Mouse (Mus musculus): ENCODE data around the gene Jag2. TPM values are rescaled to one million over a fixed set of nuclear protein-coding genes. Genes with fewer than 3 reads are reported as not detected.

The Jag2 gene
- total RNA-seq, 1 experiment from 2014 or later = 18.6 TPM

GRCm38 (mm10) chr12:112868178-112869087, 61.1 kb downstream of the Jag2 start, which contains the start of gene Gpr132:
Gpr132 (minus strand) TSS chr12:112868228.
- peak; percentile 45 for DNase-seq

DNA sequence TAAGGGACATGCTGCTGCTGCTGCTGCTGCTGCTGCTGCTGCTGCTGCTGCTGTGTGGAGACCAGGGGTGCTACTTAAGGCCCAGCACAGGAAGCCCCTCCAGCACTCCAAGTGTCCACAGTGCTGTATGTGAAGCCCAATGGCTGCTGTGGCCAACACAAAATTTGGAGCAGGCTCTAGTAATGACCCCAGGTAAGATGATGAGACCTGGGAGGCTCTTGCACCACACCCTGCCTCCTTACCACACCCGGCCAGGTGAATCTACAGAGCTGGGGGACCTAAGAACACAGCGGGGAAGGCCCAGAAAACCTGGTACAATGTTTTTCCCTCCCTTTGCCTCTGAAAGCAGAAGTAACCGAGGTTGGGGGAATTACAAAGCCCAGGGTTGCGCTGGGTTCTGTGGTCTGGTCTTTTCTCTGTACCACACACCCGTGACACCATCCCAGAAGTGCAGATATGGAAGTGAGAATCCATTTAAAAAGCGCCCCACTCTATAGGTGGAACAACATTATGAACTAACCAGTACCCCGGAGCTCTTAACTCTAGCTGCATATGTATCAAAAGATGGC, 62.4 kb downstream of the Jag2 start:
- no peak for DNase-seq

GRCm38 (mm10) chr12:112866467-112867080, 63.0 kb downstream of the Jag2 start:
- DNase-seq = peak; percentile 62

DNA sequence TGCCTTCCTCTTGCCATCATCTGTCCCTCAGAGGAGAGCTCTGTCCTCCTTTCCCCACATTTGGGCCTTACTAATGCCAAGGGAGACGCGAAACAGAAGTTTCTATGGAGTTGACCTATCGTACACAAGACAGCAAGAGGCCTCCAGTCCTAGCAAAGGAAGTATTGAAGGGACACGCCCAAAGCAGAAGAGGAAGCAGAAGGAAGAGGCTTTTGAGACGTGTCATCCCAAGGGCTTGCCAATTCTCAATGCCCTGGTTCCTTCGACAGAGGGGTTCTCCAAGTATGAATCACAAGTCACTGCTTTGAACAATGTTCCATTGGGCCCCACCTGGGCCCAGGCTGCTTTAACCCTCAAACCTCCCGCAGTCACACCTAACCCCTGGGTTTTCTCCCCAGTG, 64.8 kb downstream of the Jag2 start:
- peak; percentile 5 for DNase-seq

DNA sequence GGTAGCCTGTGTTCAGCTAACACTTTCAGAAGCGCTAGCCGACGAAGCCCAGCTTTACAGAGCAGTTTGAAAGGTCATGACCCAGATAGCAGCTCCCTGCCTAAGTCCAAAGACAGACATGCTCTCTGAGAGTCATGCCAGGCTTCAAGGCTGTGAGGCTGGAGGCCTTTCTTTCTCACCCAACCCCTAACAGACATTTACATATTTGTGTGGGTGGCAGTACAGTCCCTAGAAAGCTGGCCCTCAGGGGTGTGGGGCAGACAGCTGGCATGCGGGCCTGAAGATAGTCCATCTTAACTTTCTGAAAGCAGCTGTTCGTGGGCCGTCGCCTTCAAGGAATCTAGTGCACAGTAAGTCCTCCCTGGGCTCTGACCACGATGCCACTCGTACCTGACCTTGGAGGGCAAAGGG, 67.7 kb downstream of the Jag2 start:
- peak; percentile 18 for DNase-seq

DNA sequence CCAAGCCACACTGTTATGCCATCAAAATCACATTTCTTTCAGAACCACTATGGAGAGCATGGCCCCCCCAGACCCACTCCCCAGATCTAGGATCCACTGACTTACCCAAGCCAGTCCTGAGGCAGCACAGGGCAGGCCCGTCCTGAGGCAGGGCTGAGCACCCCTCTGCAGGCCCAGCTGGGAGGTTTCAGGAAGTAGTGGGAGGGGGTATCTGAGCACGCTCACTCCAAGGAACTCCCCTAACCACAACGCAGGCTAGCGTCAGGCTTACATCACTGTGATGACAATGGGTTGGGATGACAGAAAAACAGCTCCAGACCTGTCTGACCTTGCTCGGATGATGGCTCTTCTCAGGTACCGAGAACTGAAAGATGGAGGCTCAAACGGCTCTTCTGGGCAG, 68.8 kb downstream of the Jag2 start:
- DNase-seq = peak; percentile 9

GRCm38 (mm10) chr12:112859930-112860329, 69.6 kb downstream of the Jag2 start:
- DNase-seq = peak; percentile 16

DNA sequence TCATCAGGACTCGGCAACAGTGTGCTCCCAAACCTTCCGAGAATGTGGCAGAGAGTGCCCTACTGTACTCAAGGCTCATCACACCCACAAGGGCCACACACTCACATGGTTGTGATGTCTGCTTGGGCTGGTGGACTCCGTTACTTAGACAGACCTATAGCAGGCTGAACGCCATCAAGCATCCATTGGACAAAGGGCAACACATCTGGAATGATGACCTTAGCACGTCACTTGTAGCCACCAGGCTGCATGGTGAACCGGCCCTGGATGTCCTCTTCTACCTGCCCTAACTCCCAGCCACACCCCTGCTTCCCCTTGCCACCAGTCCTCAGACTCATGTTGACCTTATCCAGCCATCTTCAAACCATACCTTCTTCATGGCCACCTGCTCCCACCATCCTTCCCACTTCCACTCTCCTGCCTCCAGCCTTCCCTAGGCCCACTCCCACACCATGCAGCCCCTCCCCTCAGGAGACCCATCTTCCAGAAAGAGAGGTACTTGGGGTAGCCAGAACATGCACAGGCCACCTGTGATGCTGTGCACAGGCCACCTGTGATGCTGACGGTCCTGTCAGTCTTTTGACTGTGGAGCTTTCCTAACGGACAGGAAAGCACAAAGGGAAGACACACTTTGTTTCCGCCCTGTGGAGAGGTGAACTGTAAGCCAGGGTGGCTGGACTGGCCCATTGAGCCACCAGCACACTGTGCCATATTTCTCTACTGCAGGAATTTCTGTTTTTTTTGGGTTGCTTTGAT, 70.8 kb downstream of the Jag2 start:
- no peak for DNase-seq

Small RNAs within 50 kb of the gene (microRNA-seq; reads per million reads assigned to microRNA genes)
- 0 reads per million in 2 experiments for gene Mir6941

Other genes with a start within 250 kb of the Jag2 start
- gene Cep170b, start 209.3 kb downstream of the Jag2 start, total RNA-seq (2021) = 29.1 and 33.0 TPM in 2 replicates
- 6.4 and 19.9 TPM in 2 replicates for gene Pld4, start 169.1 kb downstream of the Jag2 start, total RNA-seq (2021)
- 7.2 and 9.6 TPM in 2 replicates for gene Ahnak2, start 127.1 kb downstream of the Jag2 start, total RNA-seq (2021)
- 3.4 and 5.6 TPM in 2 replicates for gene Clba1, start 120.8 kb downstream of the Jag2 start, total RNA-seq (2021)
- gene Cdca4, start 100.4 kb downstream of the Jag2 start, total RNA-seq (2021) = 19.9 and 21.4 TPM in 2 replicates
- gene Gpr132, start 61.5 kb downstream of the Jag2 start, total RNA-seq (2021) = 0.30 and 3.4 TPM in 2 replicates
- 32.5 and 35.7 TPM in 2 replicates for gene Nudt14, start 12.3 kb upstream of the Jag2 start, total RNA-seq (2021)
- 18.3 and 21.1 TPM in 2 replicates for gene Btbd6, start 46.7 kb upstream of the Jag2 start, total RNA-seq (2021)
- gene Brf1, start 70.9 kb upstream of the Jag2 start, total RNA-seq (2021) = 46.3 and 57.7 TPM in 2 replicates
- 30.0 and 31.1 TPM in 2 replicates for gene Pacs2, start 84.7 kb upstream of the Jag2 start, total RNA-seq (2021)
- 0.37 and 0.49 TPM in 2 replicates for gene Tex22, start 144.7 kb upstream of the Jag2 start, total RNA-seq (2021)
- 83.7 and 94.0 TPM in 2 replicates for gene Mta1, start 168.5 kb upstream of the Jag2 start, total RNA-seq (2021)
- 152 and 174 TPM in 2 replicates for gene Crip2, start 210.5 kb upstream of the Jag2 start, total RNA-seq (2021)
- 79.4 and 132 TPM in 2 replicates for gene Crip1, start 216.5 kb upstream of the Jag2 start, total RNA-seq (2021)
- 3.1 and 3.7 TPM in 2 replicates for gene Tedc1, start 226.6 kb upstream of the Jag2 start, total RNA-seq (2021)